11 mouse cellular contexts compared by ENCODE assay signal in the genomic region with DNA sequence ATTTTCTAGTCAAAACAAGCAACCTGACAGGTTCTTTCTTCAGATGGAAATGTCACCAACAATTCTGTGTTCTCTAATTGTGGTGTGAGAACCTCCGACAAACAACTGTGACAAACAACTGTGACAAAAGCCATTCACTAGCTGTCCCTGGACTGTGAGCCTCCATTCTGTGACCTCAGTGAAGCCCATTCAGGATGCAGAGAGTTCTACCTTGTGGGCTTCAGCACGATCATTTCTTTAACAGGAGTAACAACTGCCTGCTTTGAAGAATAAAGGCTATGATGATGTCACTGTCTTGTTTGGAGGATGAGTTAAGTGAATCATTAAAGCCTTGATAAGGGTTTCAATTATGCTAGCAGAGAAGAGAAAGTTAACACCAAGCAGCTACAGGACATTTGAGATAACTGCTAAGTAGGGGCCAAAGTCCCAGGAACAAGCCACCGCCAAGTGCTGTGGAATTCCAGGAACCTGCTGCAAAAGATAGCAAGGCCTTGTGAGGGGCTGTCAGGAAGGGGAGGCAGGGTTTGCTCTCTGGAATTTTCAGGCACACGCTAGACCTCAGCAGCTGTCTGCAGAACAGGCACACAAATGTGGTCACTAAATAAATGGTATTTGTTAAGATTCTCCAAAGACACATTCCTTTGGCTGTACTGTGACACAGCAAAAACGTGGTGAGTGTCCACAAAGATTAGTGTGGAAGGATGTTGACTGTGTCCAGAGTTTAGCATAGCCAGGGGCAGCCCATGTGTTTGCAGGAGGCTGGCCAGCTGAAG.
A peak's percentile ranks its signal among the peaks of the same experiment; 100 is the strongest.
DNase-seq lines count a peak whose midpoint lies in the region; ATAC-seq lines count a peak whose summit lies in the region.
"Had no signal": no experiment of that assay in that cellular context is flagged by ENCODE, and none has a peak within 500 bp of the region (broad histone marks: within the 10 kb centered on the region; RNA-seq: fewer than 3 reads in every experiment).

No protein-coding gene starts in this region.

- H3K9ac ChIP-seq in kidney, embryonic 15.5 days, result no peak overlapping the region
- H3K9ac ChIP-seq in heart, embryonic 14.5 days (ENCODE audit: low read length), result no peak overlapping the region
- no peak overlapping the region for H3K9ac ChIP-seq in liver, embryonic 12.5 days
- H3K9ac ChIP-seq: liver, embryonic 15.5 days had no signal

- WGBS in kidney, embryonic 15.5 days, result 30% methylated on average over 5 of the region's 5 CpGs
- WGBS in heart, embryonic 14.5 days, result 3% methylated on average over 5 of the region's 5 CpGs
- 30% methylated on average over 5 of the region's 5 CpGs for WGBS in liver, embryonic 12.5 days (ENCODE audit: insufficient replicate concordance)

- H3K9me3 ChIP-seq in kidney, embryonic 15.5 days (replicated peaks), result no peaks in the 10 kb centered on the region
- no peaks in the 10 kb centered on the region for H3K9me3 ChIP-seq in heart, embryonic 14.5 days (ENCODE audit: control insufficient read depth, low read length)
- H3K9me3 ChIP-seq in liver, embryonic 12.5 days (replicated peaks), result no peaks in the 10 kb centered on the region
- H3K9me3 ChIP-seq: liver, embryonic 15.5 days had no signal

- no peaks in the 10 kb centered on the region for H3K27me3 ChIP-seq in kidney, embryonic 15.5 days
- H3K27me3 ChIP-seq in heart, embryonic 14.5 days (ENCODE audit: control insufficient read depth, insufficient read depth, low read length), result peaks cover 5% of the 10 kb centered on the region; the same call in 1 of the 2 replicates
- H3K27me3 ChIP-seq in liver, embryonic 12.5 days (replicated peaks), result no peaks in the 10 kb centered on the region
- H3K27me3 ChIP-seq: liver, embryonic 15.5 days had no signal

- no peak for DNase-seq in kidney, adult 8-10 months
- DNase-seq in embryo, embryonic 10.5 days (ENCODE audit: low spot score), result peak; percentile 27
- no peak for DNase-seq in gastrocnemius, postnatal 10 days
- DNase-seq: cerebellum, postnatal 14 days; right cerebral cortex, postnatal 25 days; thymus, postnatal 25 days had no signal

- no peaks in the 10 kb centered on the region for H3K36me3 ChIP-seq in kidney, embryonic 15.5 days
- no peaks in the 10 kb centered on the region for H3K36me3 ChIP-seq in heart, embryonic 14.5 days (ENCODE audit: control insufficient read depth, insufficient read depth, low read length)
- H3K36me3 ChIP-seq in liver, embryonic 12.5 days, result no peaks in the 10 kb centered on the region
- H3K36me3 ChIP-seq: liver, embryonic 15.5 days had no signal

- ATAC-seq in kidney, embryonic 15.5 days (replicated peaks; ENCODE audit: low FRiP score), result no peak
- ATAC-seq in heart, embryonic 14.5 days (ENCODE audit: insufficient number of reproducible peaks, insufficient read depth, low FRiP score, low read depth), result peak; percentile 77
- no peak for ATAC-seq in liver, embryonic 12.5 days
- no peak for ATAC-seq in megakaryocyte-erythroid progenitor cell, adult 5-6 weeks (replicated peaks; ENCODE audit: low FRiP score, low TSS enrichment, poor library complexity, severe bottlenecking)

- H3K4me3 ChIP-seq in kidney, embryonic 15.5 days (replicated peaks), result no peak overlapping the region
- H3K4me3 ChIP-seq in heart, embryonic 14.5 days (ENCODE audit: control insufficient read depth in 1 of 2, insufficient read depth in 1 of 2, low read depth in 1 of 2, low read length in 2 of 2), result no peak overlapping the region
- no peak overlapping the region for H3K4me3 ChIP-seq in liver, embryonic 12.5 days
- H3K4me3 ChIP-seq: liver, embryonic 15.5 days had no signal

- H3K4me1 ChIP-seq in kidney, embryonic 15.5 days, result peaks cover 18% of the 10 kb centered on the region
- peaks cover 7 to 31% of the 10 kb centered on the region in 2 experiments for H3K4me1 ChIP-seq in heart, embryonic 14.5 days (ENCODE audit: control insufficient read depth in 2 of 2, insufficient read depth in 2 of 2, low read length in 2 of 2)
- H3K4me1 ChIP-seq in liver, embryonic 12.5 days, result peaks cover 62% of the 10 kb centered on the region

- H3K27ac ChIP-seq in kidney, embryonic 15.5 days, result peak overlapping the region; percentile 51
- H3K27ac ChIP-seq in heart, embryonic 14.5 days (replicated peaks in 1 of 2; ENCODE audit: control insufficient read depth in 1 of 2, insufficient read depth in 1 of 2, low read depth in 2 of 2, low read length in 2 of 2), result peak overlapping the region; percentile 51 to 56; a peak in 3 of 4 replicates
- peak overlapping the region; percentile 41 for H3K27ac ChIP-seq in liver, embryonic 12.5 days
- H3K27ac ChIP-seq: liver, embryonic 15.5 days had no signal

- H3K4me2 ChIP-seq in kidney, embryonic 15.5 days, result no peak overlapping the region
- peak overlapping the region; percentile 30 for H3K4me2 ChIP-seq in heart, embryonic 14.5 days (ENCODE audit: low read length)
- H3K4me2 ChIP-seq in liver, embryonic 12.5 days, result no peak overlapping the region
- H3K4me2 ChIP-seq: liver, embryonic 15.5 days had no signal
